Mouse (Mus musculus): ENCODE data around the gene Cckar.

Cckar gene

GRCm38 (mm10) chr5:53707235-53708177 lies at the start of gene Cckar:
Cckar (minus strand) TSS chr5:53707705.
- DNase-seq (ENCODE audit: low spot score in 2 of 2): no peak

- DNase-seq (ENCODE audit: low spot score in 2 of 2): no peak
These were observed 36.6 kb upstream of the Cckar start for GRCm38 (mm10) chr5:53744061-53744460.

GRCm38 (mm10) chr5:53732933-53733332 lies 25.4 kb upstream of the Cckar start:
- no peak for DNase-seq (ENCODE audit: low spot score in 2 of 2)

- no peak for DNase-seq (ENCODE audit: low spot score in 2 of 2)
These were observed 20.1 kb upstream of the Cckar start for GRCm38 (mm10) chr5:53727606-53728005.

- DNase-seq (ENCODE audit: low spot score in 2 of 2): no peak
These were observed 18.5 kb upstream of the Cckar start for GRCm38 (mm10) chr5:53726011-53726410.

GRCm38 (mm10) chr5:53716462-53716861 lies 9.0 kb upstream of the Cckar start:
- DNase-seq (ENCODE audit: low spot score in 2 of 2): no peak

GRCm38 (mm10) chr5:53711277-53711676 lies 3.8 kb upstream of the Cckar start:
- no peak for DNase-seq (ENCODE audit: low spot score in 2 of 2)

- DNase-seq (ENCODE audit: low spot score in 2 of 2): no peak
These were observed 686 bp upstream of the Cckar start for GRCm38 (mm10) chr5:53708191-53708590.

- no peak for DNase-seq (ENCODE audit: low spot score in 2 of 2)
These were observed 4.8 kb downstream of the Cckar start for GRCm38 (mm10) chr5:53702686-53703085.

- DNase-seq (ENCODE audit: low spot score in 2 of 2): no peak
These were observed 9.7 kb downstream of the Cckar start for GRCm38 (mm10) chr5:53697794-53698193.

- no peak for DNase-seq (ENCODE audit: low spot score in 2 of 2)
These were observed 10.8 kb downstream of the Cckar start for GRCm38 (mm10) chr5:53696701-53697100.

- DNase-seq (ENCODE audit: low spot score in 2 of 2): no peak
These were observed 14.8 kb downstream of the Cckar start for GRCm38 (mm10) chr5:53692662-53693061.

- DNase-seq (ENCODE audit: low spot score in 2 of 2): no peak
These were observed 15.4 kb downstream of the Cckar start for GRCm38 (mm10) chr5:53692100-53692499.

GRCm38 (mm10) chr5:53691577-53691976 lies 15.9 kb downstream of the Cckar start:
- DNase-seq (ENCODE audit: low spot score in 2 of 2): no peak

- DNase-seq (ENCODE audit: low spot score in 2 of 2): no peak
These were observed 19.2 kb downstream of the Cckar start for GRCm38 (mm10) chr5:53688326-53688725.

GRCm38 (mm10) chr5:53686379-53686778 lies 21.1 kb downstream of the Cckar start:
- no peak for DNase-seq (ENCODE audit: low spot score in 2 of 2)

GRCm38 (mm10) chr5:53685623-53686022 lies 21.9 kb downstream of the Cckar start:
- no peak for DNase-seq (ENCODE audit: low spot score in 2 of 2)

GRCm38 (mm10) chr5:53684417-53684816 lies 23.1 kb downstream of the Cckar start:
- DNase-seq (ENCODE audit: low spot score in 2 of 2): no peak

GRCm38 (mm10) chr5:53683916-53684315 lies 23.6 kb downstream of the Cckar start:
- DNase-seq (ENCODE audit: low spot score in 2 of 2): no peak

- DNase-seq (ENCODE audit: low spot score in 2 of 2): peak; percentile 26 to 37
These were observed 27.9 kb downstream of the Cckar start for GRCm38 (mm10) chr5:53679651-53680050.

GRCm38 (mm10) chr5:53678036-53678767 lies 29.3 kb downstream of the Cckar start:
- DNase-seq (ENCODE audit: low spot score in 2 of 2): no peak

GRCm38 (mm10) chr5:53676671-53677070 lies 30.8 kb downstream of the Cckar start:
- DNase-seq (ENCODE audit: low spot score in 2 of 2): no peak
